Comparison of ENCODE assay signal across 15 mouse cellular contexts in the genomic region with DNA sequence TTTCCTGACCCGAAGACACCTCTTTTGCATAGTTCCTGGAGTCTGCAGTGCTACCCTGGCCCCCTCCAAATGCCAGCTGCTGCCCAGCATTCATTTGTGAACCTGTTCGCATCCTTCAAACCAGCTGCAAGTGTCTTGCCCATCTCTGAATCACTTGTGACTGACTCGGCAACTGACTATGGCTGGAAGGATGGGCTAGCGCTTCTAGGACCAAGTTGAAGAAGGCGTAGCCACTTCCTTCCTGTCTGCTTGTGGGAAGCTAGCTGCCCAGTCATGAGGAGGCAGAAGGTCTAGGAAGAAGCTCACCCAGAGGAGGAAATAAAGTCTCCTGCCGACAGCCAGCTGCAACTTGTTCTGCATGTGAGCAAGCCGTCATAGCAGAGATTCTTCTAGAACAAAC. TPM values are rescaled to one million over a fixed set of nuclear protein-coding genes. Genes with fewer than 3 reads are reported as not detected.
DNase-seq lines count a peak whose midpoint lies in the region; ATAC-seq lines count a peak whose summit lies in the region.
"Had no signal": no experiment of that assay in that cellular context is flagged by ENCODE, and none has a peak within 500 bp of the region (broad histone marks: within the 10 kb centered on the region; RNA-seq: fewer than 3 reads in every experiment).

No protein-coding gene starts in this region.

- DNase-seq in heart, adult 8-10 months (ENCODE audit: low spot score): peak; percentile 44
- DNase-seq in B cell, adult 2 months: peak; percentile 25 to 34
- DNase-seq in naive thymus-derived CD4-positive, alpha-beta T cell, adult 2 months (ENCODE audit: low read depth): peak; percentile 56
- no peak for DNase-seq in left cerebral cortex, adult 11 months (ENCODE audit: low spot score)
- no peak for DNase-seq in cerebellum, adult 11-12 months
- DNase-seq in urinary bladder, adult 18-20 months (ENCODE audit: low spot score in 2 of 2): no peak
- DNase-seq: adrenal gland, adult 8-10 months; cerebellum, adult 8-10 months had no signal

- H3K9me3 ChIP-seq in heart, embryonic 11.5 days (replicated peaks; ENCODE audit: control insufficient read depth, low read length): no peaks in the 10 kb centered on the region
- H3K9me3 ChIP-seq: hindbrain, embryonic 13.5 days had no signal

- no peaks in the 10 kb centered on the region for H3K27me3 ChIP-seq in heart, embryonic 11.5 days (ENCODE audit: control insufficient read depth, insufficient read depth, low read length)
- H3K27me3 ChIP-seq: hindbrain, embryonic 13.5 days had no signal

- no peak overlapping the region for H3K27ac ChIP-seq in heart, embryonic 11.5 days (ENCODE audit: low read depth, low read length)
- H3K27ac ChIP-seq: hindbrain, embryonic 13.5 days; kidney, postnatal 0 days; left cerebral cortex, adult 2 months; liver, embryonic 14.5 days had no signal

- no peak overlapping the region for H3K4me3 ChIP-seq in heart, embryonic 11.5 days (ENCODE audit: low read depth, low read length)
- H3K4me3 ChIP-seq: hindbrain, embryonic 13.5 days; left cerebral cortex, adult 2 months had no signal

- H3K4me2 ChIP-seq in heart, embryonic 11.5 days: no peak overlapping the region
- H3K4me2 ChIP-seq: hindbrain, embryonic 13.5 days had no signal

- no peaks in the 10 kb centered on the region for H3K36me3 ChIP-seq in heart, embryonic 11.5 days (ENCODE audit: control insufficient read depth, insufficient read depth, low read length)
- H3K36me3 ChIP-seq: hindbrain, embryonic 13.5 days had no signal

- no peak for ATAC-seq in heart, embryonic 11.5 days (replicated peaks; ENCODE audit: insufficient number of reproducible peaks, low FRiP score, low TSS enrichment)
- peak; percentile 47 to 77 for ATAC-seq in hematopoietic stem cell, adult 5-6 weeks (replicated peaks in 1 of 2; ENCODE audit: insufficient read depth in 1 of 2, low FRiP score in 2 of 2, low TSS enrichment in 1 of 2, low read depth in 1 of 2, poor library complexity in 2 of 2, severe bottlenecking in 2 of 2)
- ATAC-seq: forebrain, embryonic 14.5 days had no signal

- H3K4me1 ChIP-seq in heart, embryonic 11.5 days (ENCODE audit: control insufficient read depth, insufficient read depth, low read length): peaks cover 4% of the 10 kb centered on the region; the same call in 1 of the 2 replicates
- H3K4me1 ChIP-seq: hindbrain, embryonic 13.5 days had no signal

- 74% methylated on average over 7 of the region's 7 CpGs for WGBS in heart, embryonic 11.5 days (ENCODE audit: insufficient replicate concordance)

- no peak overlapping the region for H3K9ac ChIP-seq in heart, embryonic 11.5 days (ENCODE audit: low read depth, low read length)
- H3K9ac ChIP-seq: hindbrain, embryonic 13.5 days; liver, embryonic 14.5 days had no signal

RNA-seq across cellular contexts. Expression of a gene that starts 29.6 kb away (rescaled TPM):
- total RNA-seq in heart, adult 8-10 months (2022): 10 to 100 TPM in 3 of 4 experiments, 1 to 10 TPM in 1; 7.2 to 27.9 (median 12.8) TPM
- 5.2 and 6.4 TPM in 2 replicates for polyA plus RNA-seq in heart, embryonic 11.5 days (2014; fragmentation: Nextera tagmentation; extraction: Ambion mirVana)
- 324 and 337 TPM in 2 replicates for total RNA-seq in hematopoietic stem cell, adult 5-6 weeks (2017)

RNA-seq across cellular contexts. Expression of a gene that starts 50.7 kb away (rescaled TPM):
- 10 to 100 TPM; 77.8 to 97.3 (median 89.0) TPM for total RNA-seq in heart, adult 8-10 months (2022)
- polyA plus RNA-seq in heart, embryonic 11.5 days (2014; fragmentation: Nextera tagmentation; extraction: Ambion mirVana): 871 and 1,031 TPM in 2 replicates
- 1,142 and 1,227 TPM in 2 replicates for total RNA-seq in hematopoietic stem cell, adult 5-6 weeks (2017)

RNA-seq across cellular contexts. Expression of a gene that starts 50.9 kb away (rescaled TPM):
- 10 to 100 TPM; 18.6 to 24.4 (median 21.0) TPM for total RNA-seq in heart, adult 8-10 months (2022)
- 40.3 and 42.8 TPM in 2 replicates for polyA plus RNA-seq in heart, embryonic 11.5 days (2014; fragmentation: Nextera tagmentation; extraction: Ambion mirVana)
- 42.1 and 59.9 TPM in 2 replicates for total RNA-seq in hematopoietic stem cell, adult 5-6 weeks (2017)

Comparison
In these comparisons a context has a peak if more than half of its experiments do, and no peak if none do; other contexts are left out.
1. DNase-seq: peak in heart, adult 8-10 months (single experiment), B cell, adult 2 months (2 of 2) and naive thymus-derived CD4-positive, alpha-beta T cell, adult 2 months (single experiment); none in left cerebral cortex, adult 11 months (single experiment), cerebellum, adult 11-12 months (single experiment) and urinary bladder, adult 18-20 months (0 of 2).
2. RNA of a gene that starts 29.6 kb away (total RNA-seq): 324 to 337 TPM in hematopoietic stem cell, adult 5-6 weeks; 7.2 to 27.9 TPM in heart, adult 8-10 months; every median in the first group is over 10 times any median in the second.
3. RNA of a gene that starts 50.7 kb away (total RNA-seq): 1,142 to 1,227 TPM in hematopoietic stem cell, adult 5-6 weeks; 77.8 to 97.3 TPM in heart, adult 8-10 months; every median in the first group is over 10 times any median in the second.